Mouse (Mus musculus) colon, adult 2 months (tissue): ENCODE measurements around the gene Faah. TPM values are rescaled to one million over a fixed set of nuclear protein-coding genes. Genes with fewer than 3 reads are reported as not detected.

Source experiments
- polyA plus RNA-seq: library from polyadenylated mRNA; depleted of rRNA; stranded (reverse); fragments of >200 nt; gene quantifications from 2 replicates; pipeline ENCODE4 v1.2.3, GENCODE M21; 2012; rRNA removed

Gene Faah
- polyA plus RNA-seq, result 40.5 and 63.8 TPM in 2 replicates

GRCm38 (mm10) chr4:116017902-116018746 is at the start of gene Faah:
TSS of gene Faah (minus strand) at chr4:116017926.

GRCm38 (mm10) chr4:116053399-116053961 is 35.8 kb upstream of the Faah start, which contains the start of gene Nsun4:
TSS of gene Nsun4 (minus strand) at chr4:116053876.

GRCm38 (mm10) chr4:115939295-115940102 is 78.2 kb downstream of the Faah start, which contains the start of gene Dmbx1:
TSS of gene Dmbx1 (minus strand) at chr4:115939926.

Other genes with a start within 250 kb of the Faah start
- gene Tex38, start 236.9 kb downstream of the Faah start, polyA plus RNA-seq, result 0.30 TPM in 1 of 2 replicates, not detected in the other
- gene Atpaf1, start 233.1 kb downstream of the Faah start, polyA plus RNA-seq, result 41.3 and 58.8 TPM in 2 replicates
- gene Mob3c, start 189.8 kb downstream of the Faah start, polyA plus RNA-seq, result 30.4 and 39.2 TPM in 2 replicates
- 29.5 and 30.2 TPM in 2 replicates for gene Mknk1, start 178.7 kb downstream of the Faah start, polyA plus RNA-seq
- gene Kncn, start 133.5 kb downstream of the Faah start, polyA plus RNA-seq, result not detected in 2 replicates
- not detected in 2 replicates for gene 6430628N08Rik, start 127.3 kb downstream of the Faah start, polyA plus RNA-seq
- gene Dmbx1, start 78.0 kb downstream of the Faah start, polyA plus RNA-seq, result not detected in 2 replicates
- 5.4 and 6.4 TPM in 2 replicates for gene Nsun4, start 36.0 kb upstream of the Faah start, polyA plus RNA-seq
- 108 and 143 TPM in 2 replicates for gene Uqcrh, start 57.1 kb upstream of the Faah start, polyA plus RNA-seq
- gene Lrrc41, start 57.3 kb upstream of the Faah start, polyA plus RNA-seq, result 65.1 and 95.1 TPM in 2 replicates
- 1.7 and 2.0 TPM in 2 replicates for gene Rad54l, start 105.8 kb upstream of the Faah start, polyA plus RNA-seq
- 26.3 and 26.9 TPM in 2 replicates for gene Pomgnt1, start 105.9 kb upstream of the Faah start, polyA plus RNA-seq
- 1.4 and 1.7 TPM in 2 replicates for gene Lurap1, start 133.4 kb upstream of the Faah start, polyA plus RNA-seq
- 561 and 780 TPM in 2 replicates for gene Tspan1, start 149.7 kb upstream of the Faah start, polyA plus RNA-seq
- gene 1700042G07Rik, start 155.4 kb upstream of the Faah start, polyA plus RNA-seq, result 0.86 and 1.2 TPM in 2 replicates
- not detected in 2 replicates for gene Gm49337, start 155.5 kb upstream of the Faah start, polyA plus RNA-seq
- gene Pik3r3, start 203.7 kb upstream of the Faah start, polyA plus RNA-seq, result 29.1 and 31.4 TPM in 2 replicates